Mouse (Mus musculus) hindbrain, embryonic 15.5 days (tissue): ENCODE measurements around the gene Tmem259. TPM values are rescaled to one million over a fixed set of nuclear protein-coding genes. Genes with fewer than 3 reads are reported as not detected.
"Not testable (repeated sequence)": the region's sequence is repeated elsewhere in the genome, so short reads cannot be mapped to it uniquely, and the experiment has no call there.

ENCODE experiments used
- ATAC-seq: fragments of 200-750 bp; cut with Nextera tagmentation; 2 replicates; pipeline ENCODE4 v1.8.0; 2017; ENCODE audit warnings: low read depth, moderate number of reproducible peaks, moderate TSS enrichment; ENCODE audit not compliant: low FRiP score
- H3K27ac ChIP-seq: fragments of 300-500 bp; sonication (generic); replicated peaks from 2 replicates; pipeline ENCODE4 v1.5.1; 2015; ENCODE audit warnings: mild to moderate bottlenecking, inconsistent platforms
- H3K27me3 ChIP-seq: fragments of 300-500 bp; sonication (generic); 2 replicates; pipeline ENCODE4 v1.6.1; 2015; ENCODE audit warnings: control low read depth, inconsistent platforms
- H3K36me3 ChIP-seq: fragments of 300-500 bp; sonication (generic); 2 replicates; pipeline ENCODE4 v1.6.1; 2015; ENCODE audit warnings: control low read depth, inconsistent platforms
- H3K4me1 ChIP-seq: fragments of 300-500 bp; sonication (generic); replicated peaks from 2 replicates; pipeline ENCODE4 v1.6.1; 2015; ENCODE audit warnings: control low read depth, inconsistent platforms
- H3K4me2 ChIP-seq: fragments of 300-500 bp; sonication (generic); 2 replicates; pipeline ENCODE4 v1.6.1; 2015; ENCODE audit warnings: moderate library complexity, mild to moderate bottlenecking, inconsistent platforms
- H3K4me3 ChIP-seq: fragments of 300-500 bp; sonication (generic); 2 replicates; pipeline ENCODE4 v1.5.1; 2015; ENCODE audit warnings: mild to moderate bottlenecking, inconsistent platforms
- H3K9ac ChIP-seq: fragments of 300-500 bp; sonication (generic); 2 replicates; pipeline ENCODE4 v1.6.1; 2015; ENCODE audit warnings: inconsistent platforms
- H3K9me3 ChIP-seq: fragments of 300-500 bp; sonication (generic); 2 replicates; pipeline ENCODE4 v1.6.1; 2016; ENCODE audit warnings: control low read depth, inconsistent platforms
- WGBS: fragments of 180-500 bp; shearing (Covaris S2); methylation state at CpG from one replicate; pipeline ENCODE4 v1.1.7; 2015; 5-methylcytosine and 5-hydroxymethylcytosine counted together
- polyA plus RNA-seq: library from polyadenylated mRNA; unstranded; fragments of >200 nt; fragmentation: Nextera tagmentation; extraction: Ambion mirVana; gene quantifications from 2 replicates; pipeline ENCODE4 v1.2.1, GENCODE M21; 2015

The Tmem259 gene
- polyA plus RNA-seq, 1 experiment from 2014 or later = 27.3 TPM

DNA sequence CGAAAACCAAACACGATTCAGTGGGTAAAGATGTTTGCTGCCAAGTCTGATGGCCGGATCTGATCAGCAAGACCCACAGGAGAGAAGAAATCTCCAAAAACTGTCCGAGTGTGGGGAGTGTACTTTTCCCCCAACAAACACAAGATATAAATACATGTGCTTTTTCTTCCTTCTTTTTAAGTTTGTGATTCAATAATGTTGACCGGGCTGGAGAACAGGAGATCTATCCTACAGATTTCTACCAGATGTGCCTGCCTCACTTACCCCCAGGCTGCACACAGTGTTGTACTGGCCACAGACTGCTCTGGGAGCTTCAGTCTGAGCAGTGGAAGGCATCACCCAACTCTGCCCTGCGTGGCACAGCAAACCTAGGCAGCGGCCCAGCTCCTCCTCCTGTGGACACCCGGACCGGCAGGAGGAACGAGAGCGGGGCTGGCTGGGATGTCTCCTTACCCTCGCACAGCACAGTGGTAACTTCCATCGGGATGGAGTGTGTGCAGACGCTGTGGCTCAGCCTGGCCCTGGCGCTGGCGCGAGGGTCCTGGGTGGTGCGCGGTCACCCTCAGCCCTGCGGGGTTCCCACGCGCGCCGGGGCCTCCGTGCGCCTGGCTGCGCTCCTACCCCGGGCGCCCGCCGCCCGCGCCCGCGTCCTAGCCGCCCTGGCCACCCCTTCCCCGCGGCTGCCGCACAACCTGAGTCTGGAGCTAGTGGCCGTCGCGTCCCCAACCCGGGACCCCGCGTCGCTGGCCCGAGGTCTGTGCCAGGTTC, 13.5 kb downstream of the Tmem259 start, which contains the start of gene Grin3b:
Gene Grin3b, plus strand, starts transcription at position 301 of the 768 bp plus-strand sequence.
- Histone ChIP-seq H3K4me2 (peak within 1 kb of the TSS; percentile 64), H3K9me3 (no peaks in the 10 kb centered on the region), H3K9ac (peak within 1 kb of the TSS; percentile 18; the same call in 1 of the 2 replicates), H3K36me3 (peaks cover 35% of the 10 kb centered on the region), H3K4me3 (peak within 1 kb of the TSS; percentile 32), H3K27me3 (peaks cover 28% of the 10 kb centered on the region), H3K4me1 (peaks cover 8% of the 10 kb centered on the region), H3K27ac (no peak within 1 kb of the TSS)
- 0 out of 2 replicates have a peak, but pooled peaks have one; percentile 29 for ATAC-seq
- 7% methylated on average over 46 of the region's 47 CpGs for WGBS

DNA sequence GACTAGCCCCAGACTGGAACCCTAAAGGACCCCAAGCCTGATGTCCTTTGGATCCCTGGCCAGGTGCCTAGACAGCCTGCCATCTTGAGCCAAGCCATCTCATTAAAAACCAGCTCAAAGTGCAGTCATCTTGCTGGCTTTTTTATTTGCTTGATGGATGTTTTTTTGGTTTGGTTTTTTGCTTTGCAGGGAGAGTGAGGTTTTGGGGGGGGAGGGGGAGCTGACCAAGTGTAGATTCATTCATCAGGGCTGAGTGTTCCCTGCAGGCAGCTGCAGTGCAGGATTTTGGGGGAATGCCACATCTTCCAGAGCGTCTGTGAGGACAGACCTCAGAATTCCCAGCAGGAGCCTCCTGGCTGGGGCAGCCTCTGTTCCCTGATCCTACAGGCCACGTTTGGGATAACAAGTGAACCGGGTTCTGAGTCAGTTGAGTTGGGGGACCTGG, 15.0 kb downstream of the Tmem259 start:
- no peak overlapping the region for H3K4me2 ChIP-seq
- H3K4me1 ChIP-seq = peaks cover 8% of the 10 kb centered on the region
- no peak for ATAC-seq
- no peak overlapping the region for H3K27ac ChIP-seq
- H3K4me3 ChIP-seq = no peak overlapping the region
- H3K36me3 ChIP-seq = peaks cover 41% of the 10 kb centered on the region
- 16% methylated on average over 3 of the region's 3 CpGs for WGBS
- H3K27me3 ChIP-seq = peaks cover 28% of the 10 kb centered on the region
- H3K9me3 ChIP-seq = no peaks in the 10 kb centered on the region
- H3K9ac ChIP-seq = no peak overlapping the region

DNA sequence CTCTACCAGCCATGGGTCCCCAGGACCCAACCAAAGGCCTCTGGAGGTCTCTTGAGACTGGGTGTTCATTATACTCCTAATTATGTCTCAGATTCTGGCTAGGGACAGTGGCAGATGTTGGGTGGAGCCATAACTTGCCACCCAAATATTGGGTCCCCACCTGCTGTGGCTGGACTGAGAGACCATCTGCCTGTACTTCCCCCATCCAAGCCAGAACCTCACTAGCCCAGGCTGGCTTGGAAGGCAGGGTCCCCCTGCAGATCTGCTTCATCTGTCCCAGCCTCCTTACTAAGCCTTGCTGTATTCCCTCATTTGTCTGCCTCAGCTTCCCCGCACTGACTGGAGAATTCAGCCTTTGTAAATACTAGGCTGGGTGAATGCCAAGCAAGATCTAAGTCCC, 15.9 kb downstream of the Tmem259 start:
- Histone ChIP-seq H3K36me3 (peaks cover 41% of the 10 kb centered on the region), H3K27ac (no peak overlapping the region), H3K9me3 (no peaks in the 10 kb centered on the region), H3K27me3 (peaks cover 28% of the 10 kb centered on the region), H3K4me1 (peaks cover 8% of the 10 kb centered on the region), H3K4me2 (no peak overlapping the region), H3K4me3 (no peak overlapping the region), H3K9ac (no peak overlapping the region)
- no peak for ATAC-seq
- 80% methylated on average over 1 of the region's 1 CpGs for WGBS

DNA sequence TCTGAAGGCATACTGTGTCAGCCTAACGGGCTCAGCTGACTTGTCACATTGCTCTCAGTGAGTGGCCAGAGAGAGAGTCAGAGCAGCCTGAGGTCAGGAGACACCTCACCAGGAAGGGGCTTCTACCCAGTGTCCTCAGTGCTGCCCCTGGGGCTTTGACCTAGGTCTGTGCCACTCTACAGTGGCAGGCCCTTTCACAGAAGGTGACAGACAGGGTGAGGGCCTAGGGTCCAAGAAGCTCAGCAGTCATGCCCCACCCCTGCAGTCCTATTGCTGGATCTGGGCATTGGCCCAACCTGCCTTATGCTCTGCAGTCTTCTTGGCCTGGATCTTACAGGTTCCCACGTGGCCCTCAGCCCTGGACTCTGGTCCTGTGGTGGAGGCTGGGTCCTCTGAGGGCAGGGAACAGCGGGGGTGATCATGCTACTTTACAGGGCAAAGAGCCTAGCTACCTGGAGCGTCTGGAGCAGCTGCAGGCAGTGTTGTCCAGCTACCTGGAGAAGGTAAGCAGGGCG, 17.2 kb downstream of the Tmem259 start:
- Histone ChIP-seq H3K9ac (no peak overlapping the region), H3K9me3 (no peaks in the 10 kb centered on the region), H3K4me3 (no peak overlapping the region), H3K36me3 (peaks cover 50% of the 10 kb centered on the region), H3K27me3 (peaks cover 18% of the 10 kb centered on the region), H3K4me2 (no peak overlapping the region), H3K4me1 (peaks cover 8% of the 10 kb centered on the region), H3K27ac (no peak overlapping the region)
- no peak for ATAC-seq
- 94% methylated on average over 5 of the region's 5 CpGs for WGBS

DNA sequence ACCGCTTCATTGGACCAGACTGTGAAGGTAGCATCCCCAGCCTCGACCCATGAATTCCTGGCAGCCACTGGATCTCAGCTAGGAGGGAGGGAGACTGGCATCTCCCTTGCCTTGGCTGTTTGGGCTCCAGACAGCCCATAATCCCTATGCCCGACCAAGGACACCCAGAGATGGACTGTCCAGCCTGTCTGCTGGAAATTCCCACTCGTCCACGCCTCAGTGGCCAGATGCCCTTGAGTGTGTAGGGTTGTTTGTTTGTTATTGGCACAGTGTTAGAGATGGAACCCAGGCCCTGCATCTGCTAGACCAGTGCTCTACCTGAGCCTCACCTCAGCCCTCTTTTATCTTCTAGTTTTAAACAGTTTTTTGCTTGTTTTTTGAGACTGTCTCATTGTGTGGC, 18.8 kb downstream of the Tmem259 start:
- ATAC-seq = no peak
- peaks cover 12% of the 10 kb centered on the region for H3K4me1 ChIP-seq
- H3K36me3 ChIP-seq = peaks cover 50% of the 10 kb centered on the region
- 95% methylated on average over 5 of the region's 5 CpGs for WGBS
- H3K4me3 ChIP-seq = no peak overlapping the region
- no peak overlapping the region for H3K4me2 ChIP-seq
- peaks cover 12% of the 10 kb centered on the region for H3K27me3 ChIP-seq
- no peak overlapping the region for H3K27ac ChIP-seq
- no peaks in the 10 kb centered on the region for H3K9me3 ChIP-seq
- H3K9ac ChIP-seq = no peak overlapping the region

DNA sequence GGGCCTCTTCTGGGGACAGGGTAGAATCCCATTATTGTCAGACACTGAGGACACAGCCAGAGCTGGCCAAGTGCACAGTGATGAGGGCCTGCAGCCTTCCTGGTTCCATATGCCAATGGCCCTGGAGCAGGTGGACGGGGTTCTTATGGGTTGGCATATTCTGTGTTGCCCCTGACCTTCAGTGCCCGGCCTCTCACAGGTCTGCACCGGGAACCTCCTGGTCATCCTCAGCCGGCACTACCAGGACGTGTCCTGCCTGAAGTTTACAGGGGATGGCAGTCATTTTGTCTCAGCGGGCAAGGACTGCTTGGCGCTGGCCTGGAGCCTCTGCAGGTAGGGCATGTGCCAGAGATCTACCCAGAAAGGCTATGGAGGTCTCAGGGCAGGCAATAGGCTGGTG, 19.4 kb downstream of the Tmem259 start:
- Histone ChIP-seq H3K4me2 (no peak overlapping the region), H3K4me1 (peaks cover 12% of the 10 kb centered on the region), H3K36me3 (peaks cover 50% of the 10 kb centered on the region), H3K4me3 (no peak overlapping the region), H3K9ac (no peak overlapping the region), H3K9me3 (no peaks in the 10 kb centered on the region), H3K27ac (no peak overlapping the region), H3K27me3 (peaks cover 11% of the 10 kb centered on the region)
- ATAC-seq = no peak
- 93% methylated on average over 7 of the region's 7 CpGs for WGBS

DNA sequence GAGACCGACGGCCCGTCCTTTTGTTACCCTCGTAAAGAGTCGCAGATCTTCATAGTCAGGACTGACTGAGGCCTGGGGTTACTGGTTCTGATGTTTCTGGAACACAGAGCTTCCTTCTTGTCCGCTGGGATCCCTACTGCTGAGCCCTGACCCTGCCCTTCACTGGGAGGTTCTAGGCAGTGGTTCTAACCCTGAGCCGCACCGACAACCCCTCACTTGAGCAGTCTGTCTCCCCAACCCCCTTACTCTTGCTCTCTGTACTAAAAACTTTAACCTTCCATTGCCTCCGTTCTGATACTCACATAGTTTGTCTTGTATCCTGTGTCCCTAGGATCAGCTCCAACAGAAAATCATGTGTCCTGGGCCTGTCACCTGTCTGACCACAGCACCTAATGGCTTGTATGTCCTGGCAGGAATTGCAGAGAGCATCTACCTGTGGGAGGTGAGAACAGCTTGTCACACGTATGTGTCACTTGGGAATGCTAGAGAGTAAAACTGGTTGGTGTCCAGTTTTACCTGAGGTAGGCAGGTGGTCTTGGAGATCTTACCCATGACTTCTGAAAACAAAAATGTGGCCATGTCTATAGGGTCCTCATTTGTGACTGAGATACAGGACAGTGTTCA, 23.3 kb downstream of the Tmem259 start:
- H3K27me3 ChIP-seq = 0 out of 2 replicates have a peak, but pooled peaks cover 2% of the 10 kb centered on the region
- peak overlapping the region; percentile 91 for H3K4me3 ChIP-seq
- peak overlapping the region; percentile 75; the same call in 1 of the 2 replicates for H3K27ac ChIP-seq
- 15% methylated on average over 10 of the region's 10 CpGs for WGBS
- H3K36me3 ChIP-seq = peaks cover 24% of the 10 kb centered on the region
- no peaks in the 10 kb centered on the region for H3K9me3 ChIP-seq
- H3K4me1 ChIP-seq = peaks cover 12% of the 10 kb centered on the region
- H3K9ac ChIP-seq = peak overlapping the region; percentile 83
- ATAC-seq = no peak
- H3K4me2 ChIP-seq = peak overlapping the region; percentile 84

DNA sequence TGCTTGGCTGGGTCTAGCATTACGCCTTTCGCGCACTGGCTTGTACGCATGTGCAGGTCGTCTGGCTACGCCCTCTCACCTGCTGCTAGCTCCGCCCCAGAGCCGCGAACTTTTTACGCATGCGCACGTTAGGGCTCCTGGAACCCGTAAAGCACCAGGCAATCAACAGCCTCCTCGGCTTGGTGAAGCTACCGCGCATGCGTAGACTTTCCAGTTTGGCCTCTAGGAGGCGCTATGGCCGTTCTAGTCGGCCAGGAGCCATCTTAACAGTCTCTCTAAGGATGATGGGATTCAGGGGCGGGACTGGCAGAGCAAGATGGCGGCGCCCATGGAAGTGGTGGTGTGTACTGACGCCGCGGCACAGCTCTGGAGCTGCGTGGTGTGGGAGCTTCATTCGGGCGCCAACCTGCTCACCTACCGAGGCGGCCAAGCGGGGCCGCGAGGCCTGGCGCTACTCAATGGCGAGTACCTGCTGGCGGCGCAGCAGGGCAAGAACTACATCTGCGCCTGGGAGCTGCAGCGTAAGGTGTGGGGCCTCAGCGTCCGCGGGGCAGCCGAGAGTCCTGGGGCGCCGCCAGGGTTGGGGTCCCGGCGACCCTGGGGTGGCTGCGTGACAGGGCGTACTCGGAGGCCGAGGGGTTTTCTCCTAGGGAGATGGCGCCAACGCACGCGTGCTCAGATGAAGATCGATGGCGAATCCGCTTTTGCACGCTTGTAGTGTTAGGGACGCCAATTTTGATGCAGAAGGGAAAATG, 24.1 kb downstream of the Tmem259 start, which contains the start of gene Wdr18:
Gene Wdr18, plus strand, starts transcription at position 306 of the 755 bp plus-strand sequence.
- peak within 1 kb of the TSS; percentile 84 for H3K4me2 ChIP-seq
- H3K9me3 ChIP-seq = no peaks in the 10 kb centered on the region
- peak; percentile 96 for ATAC-seq
- under 1% methylated on average over 61 of the region's 61 CpGs for WGBS
- peak within 1 kb of the TSS; percentile 91 for H3K4me3 ChIP-seq
- peaks cover 16% of the 10 kb centered on the region for H3K36me3 ChIP-seq
- H3K27ac ChIP-seq = peak within 1 kb of the TSS; percentile 75
- 0 out of 2 replicates have a peak, but pooled peaks cover 2% of the 10 kb centered on the region for H3K27me3 ChIP-seq
- peak within 1 kb of the TSS; percentile 83 for H3K9ac ChIP-seq
- H3K4me1 ChIP-seq = peaks cover 12% of the 10 kb centered on the region

DNA sequence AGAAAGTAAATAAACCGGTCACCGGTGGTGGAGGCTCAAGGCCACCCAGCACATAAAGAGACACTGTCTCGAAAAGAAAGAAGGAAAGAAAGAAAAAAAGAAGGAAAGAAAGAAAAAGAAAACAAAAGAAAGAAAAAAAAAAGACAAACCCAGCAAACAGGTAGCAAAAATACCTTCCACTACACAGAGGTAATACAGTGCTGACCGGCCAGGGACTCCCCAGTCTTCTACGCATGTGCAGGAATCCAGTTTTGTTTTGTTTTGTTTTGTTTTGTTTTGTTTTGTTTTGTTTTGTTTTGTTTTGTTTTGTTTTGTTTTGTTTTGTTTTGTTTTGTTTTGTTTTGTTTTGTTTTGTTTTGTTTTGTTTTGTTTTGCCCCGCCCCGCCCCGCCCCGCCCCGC, 24.7 kb downstream of the Tmem259 start:
- peaks cover 12% of the 10 kb centered on the region for H3K4me1 ChIP-seq
- 35% methylated on average over 10 of the region's 10 CpGs for WGBS
- H3K9ac ChIP-seq, ATAC-seq, H3K27me3 ChIP-seq, H3K9me3 ChIP-seq, H3K27ac ChIP-seq: not testable (repeated sequence)
- peak overlapping the region; percentile 91; the same call in 1 of the 2 replicates for H3K4me3 ChIP-seq
- H3K4me2 ChIP-seq = peak overlapping the region; percentile 84
- peaks cover 12% of the 10 kb centered on the region for H3K36me3 ChIP-seq

DNA sequence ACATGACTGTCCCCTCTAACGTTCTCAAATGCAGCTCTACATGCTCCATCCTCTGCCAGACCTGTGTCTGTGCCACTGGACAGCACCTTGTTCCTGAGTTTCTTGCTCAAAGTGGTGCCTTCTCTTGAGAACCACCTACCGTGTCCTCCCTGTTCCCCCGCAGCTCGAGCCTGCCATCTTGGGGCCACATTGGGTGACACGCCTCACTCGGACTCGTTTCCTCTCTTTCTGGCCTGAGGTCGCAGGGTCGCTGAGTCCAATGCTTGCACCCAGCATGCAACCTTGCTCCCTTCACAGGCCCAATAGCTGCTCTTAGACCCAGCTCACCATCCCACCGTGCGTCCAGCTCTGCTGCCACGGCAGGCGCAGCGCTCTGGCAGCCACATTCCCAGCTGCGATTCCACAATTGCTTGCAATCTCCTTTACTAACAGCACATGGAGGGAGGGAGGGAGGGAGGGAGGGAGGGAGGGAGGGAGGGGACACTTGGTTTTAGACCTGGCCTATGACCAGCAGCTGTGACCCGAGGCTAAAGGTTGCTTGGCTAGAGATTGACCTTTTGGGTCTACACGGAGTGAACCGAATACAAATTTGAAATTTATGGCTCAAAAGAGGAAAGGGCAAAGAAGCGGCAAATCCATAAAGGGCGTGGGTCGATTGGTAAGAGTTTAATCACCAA, 25.9 kb downstream of the Tmem259 start:
- H3K9me3 ChIP-seq = no peaks in the 10 kb centered on the region
- no peak overlapping the region for H3K4me2 ChIP-seq
- 10% methylated on average over 21 of the region's 21 CpGs for WGBS
- no peak overlapping the region for H3K9ac ChIP-seq
- H3K4me3 ChIP-seq = no peak overlapping the region
- H3K27me3 ChIP-seq = 0 out of 2 replicates have a peak, but pooled peaks cover 2% of the 10 kb centered on the region
- peaks cover 12% of the 10 kb centered on the region for H3K4me1 ChIP-seq
- ATAC-seq = no peak
- no peak overlapping the region for H3K27ac ChIP-seq
- peaks cover 9% of the 10 kb centered on the region for H3K36me3 ChIP-seq

DNA sequence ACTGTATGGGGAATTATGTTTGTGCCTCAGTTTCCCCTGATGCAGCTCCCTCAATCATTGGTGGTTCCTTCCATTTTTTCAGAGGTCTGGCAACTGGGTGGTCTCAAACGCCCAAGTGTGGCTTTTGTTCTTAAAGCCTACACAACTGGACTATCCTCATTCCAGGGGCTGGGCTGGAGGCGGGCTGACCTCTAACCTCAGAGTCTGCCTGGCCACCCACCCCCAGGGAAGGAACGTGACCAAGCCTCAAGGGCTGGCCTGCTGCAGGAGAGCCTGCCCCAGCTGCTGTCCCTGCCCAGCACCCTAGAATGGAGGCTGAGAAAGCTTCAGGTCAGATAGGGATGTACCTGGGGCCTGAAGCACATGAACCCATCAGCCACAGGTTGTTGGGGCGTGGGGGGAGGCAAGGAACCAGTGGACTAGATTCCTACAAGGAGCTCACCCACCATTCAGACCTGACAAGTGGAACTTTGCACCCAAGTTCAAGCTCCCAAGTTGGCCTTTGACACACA, 27.4 kb downstream of the Tmem259 start:
- no peaks in the 10 kb centered on the region for H3K9me3 ChIP-seq
- no peak overlapping the region for H3K27ac ChIP-seq
- ATAC-seq = no peak
- peaks cover 12% of the 10 kb centered on the region for H3K4me1 ChIP-seq
- no peak overlapping the region for H3K9ac ChIP-seq
- no peaks in the 10 kb centered on the region for H3K36me3 ChIP-seq
- H3K4me3 ChIP-seq = no peak overlapping the region
- 0 out of 2 replicates have a peak, but pooled peaks cover 2% of the 10 kb centered on the region for H3K27me3 ChIP-seq
- H3K4me2 ChIP-seq = no peak overlapping the region
- WGBS = 20% methylated on average over 4 of the region's 4 CpGs
